Mouse (Mus musculus) embryonic fibroblast, embryonic 13.5 days (primary cell): ENCODE results near the gene Tsr2.

ENCODE experiments used
- CTCF ChIP-seq: IDR thresholded peaks from 2 replicates; pipeline ENCODE4 v1.5.1; 2011; ENCODE audit warnings: mild to moderate bottlenecking, control low read depth, low read length, moderate library complexity, borderline replicate concordance; ENCODE audit not compliant: insufficient read depth
- POLR2A ChIP-seq: IDR thresholded peaks from 2 replicates; pipeline ENCODE4 v1.6.1; 2011; ENCODE audit warnings: low read depth, mild to moderate bottlenecking, control low read depth, low read length, moderate library complexity

GRCm38 (mm10) chrX:151061615-151062299 lies 34.6 kb downstream of the Tsr2 start:
- no peak for TF ChIP-seq CTCF
- TF ChIP-seq POLR2A = no peak
